Mouse (Mus musculus): ENCODE results near the gene Mta2. TPM values are rescaled to one million over a fixed set of nuclear protein-coding genes. Genes with fewer than 3 reads are reported as not detected.
A peak's percentile ranks its signal among the peaks of the same experiment; 100 is the strongest.

The Mta2 gene
- polyA plus RNA-seq, 1 experiment = 19.8 TPM

- TF ChIP-seq POLR2A (IDR thresholded peaks at IDR 0.05; ENCODE audit: low read depth, low read length) = no peak
- TF ChIP-seq CTCF (conservative IDR thresholded peaks at IDR 0.05; ENCODE audit: insufficient read depth, insufficient read length, low read depth, low read length) = no peak
- peak overlapping the region; percentile 83; the same call in 1 of the 2 replicates for H3K27ac ChIP-seq (ENCODE audit: insufficient read depth, low read depth, low read length)
- H3K36me3 ChIP-seq (ENCODE audit: control insufficient read depth, insufficient read depth, low read length) = no peaks in the 10 kb centered on the region; the same call in none of the 2 replicates
- DNase-seq = peak; percentile 18
- H3K4me1 ChIP-seq (ENCODE audit: control insufficient read depth, insufficient read depth, low read length) = no peaks in the 10 kb centered on the region; the same call in 1 of the 2 replicates
- H3K27me3 ChIP-seq (replicated peaks; ENCODE audit: control insufficient read depth, insufficient read depth, low read length) = no peaks in the 10 kb centered on the region
- peak overlapping the region; percentile 88 for H3K4me3 ChIP-seq (ENCODE audit: insufficient read depth, low read depth, low read length)
- 2% methylated on average over 13 of the region's 13 CpGs for WGBS
These were observed 43.1 kb upstream of the Mta2 start for GRCm38 (mm10) chr19:8898576-8898975.

- TF ChIP-seq POLR2A (IDR thresholded peaks at IDR 0.05; ENCODE audit: low read depth, low read length) (no peak), CTCF (conservative IDR thresholded peaks at IDR 0.05; ENCODE audit: insufficient read depth, insufficient read length, low read depth, low read length) (no peak)
- Histone ChIP-seq H3K27ac (ENCODE audit: insufficient read depth, low read depth, low read length) (no peak overlapping the region), H3K4me3 (ENCODE audit: insufficient read depth, low read depth, low read length) (no peak overlapping the region; the same call in 1 of the 2 replicates), H3K27me3 (replicated peaks; ENCODE audit: control insufficient read depth, insufficient read depth, low read length) (no peaks in the 10 kb centered on the region), H3K4me1 (ENCODE audit: control insufficient read depth, insufficient read depth, low read length) (no peaks in the 10 kb centered on the region; the same call in 1 of the 2 replicates), H3K36me3 (ENCODE audit: control insufficient read depth, insufficient read depth, low read length) (no peaks in the 10 kb centered on the region; the same call in none of the 2 replicates)
- 10% methylated on average over 3 of the region's 3 CpGs for WGBS
- DNase-seq = peak; percentile 22
These were observed 42.6 kb upstream of the Mta2 start for GRCm38 (mm10) chr19:8899079-8899478.

- Histone ChIP-seq H3K27me3 (replicated peaks; ENCODE audit: control insufficient read depth, insufficient read depth, low read length) (no peaks in the 10 kb centered on the region), H3K4me3 (ENCODE audit: insufficient read depth, low read depth, low read length) (no peak overlapping the region), H3K36me3 (ENCODE audit: control insufficient read depth, insufficient read depth, low read length) (peaks cover 17% of the 10 kb centered on the region), H3K27ac (ENCODE audit: insufficient read depth, low read depth, low read length) (no peak overlapping the region), H3K4me1 (ENCODE audit: control insufficient read depth, insufficient read depth, low read length) (no peaks in the 10 kb centered on the region; the same call in 1 of the 2 replicates)
- WGBS = 91% methylated on average over 5 of the region's 5 CpGs
- TF ChIP-seq CTCF (conservative IDR thresholded peaks at IDR 0.05; ENCODE audit: insufficient read depth, insufficient read length, low read depth, low read length) (no peak), POLR2A (IDR thresholded peaks at IDR 0.05; ENCODE audit: low read depth, low read length) (no peak)
- no peak for DNase-seq
These were observed 38.3 kb upstream of the Mta2 start for GRCm38 (mm10) chr19:8903412-8903811.

GRCm38 (mm10) chr19:8908531-8908930 is 33.1 kb upstream of the Mta2 start:
- no peak for TF ChIP-seq POLR2A (IDR thresholded peaks at IDR 0.05; ENCODE audit: low read depth, low read length)
- no peak for TF ChIP-seq CTCF (conservative IDR thresholded peaks at IDR 0.05; ENCODE audit: insufficient read depth, insufficient read length, low read depth, low read length)
- peaks cover 41% of the 10 kb centered on the region for H3K36me3 ChIP-seq (ENCODE audit: control insufficient read depth, insufficient read depth, low read length)
- 89% methylated on average over 6 of the region's 6 CpGs for WGBS
- no peak for DNase-seq
- no peaks in the 10 kb centered on the region for H3K4me1 ChIP-seq (ENCODE audit: control insufficient read depth, insufficient read depth, low read length)
- H3K27ac ChIP-seq (ENCODE audit: insufficient read depth, low read depth, low read length) = no peak overlapping the region
- no peaks in the 10 kb centered on the region for H3K27me3 ChIP-seq (replicated peaks; ENCODE audit: control insufficient read depth, insufficient read depth, low read length)
- no peak overlapping the region for H3K4me3 ChIP-seq (ENCODE audit: insufficient read depth, low read depth, low read length)

- no peaks in the 10 kb centered on the region for H3K27me3 ChIP-seq (replicated peaks; ENCODE audit: control insufficient read depth, insufficient read depth, low read length)
- H3K27ac ChIP-seq (ENCODE audit: insufficient read depth, low read depth, low read length) = no peak overlapping the region
- no peak for DNase-seq
- WGBS = 80% methylated on average over 5 of the region's 5 CpGs
- H3K36me3 ChIP-seq (ENCODE audit: control insufficient read depth, insufficient read depth, low read length) = peaks cover 36% of the 10 kb centered on the region
- no peaks in the 10 kb centered on the region for H3K4me1 ChIP-seq (ENCODE audit: control insufficient read depth, insufficient read depth, low read length)
- TF ChIP-seq CTCF (conservative IDR thresholded peaks at IDR 0.05; ENCODE audit: insufficient read depth, insufficient read length, low read depth, low read length) (no peak), POLR2A (IDR thresholded peaks at IDR 0.05; ENCODE audit: low read depth, low read length) (no peak)
- no peak overlapping the region for H3K4me3 ChIP-seq (ENCODE audit: insufficient read depth, low read depth, low read length)
These were observed 29.9 kb upstream of the Mta2 start for GRCm38 (mm10) chr19:8911810-8912209.

GRCm38 (mm10) chr19:8914212-8914611 is 27.5 kb upstream of the Mta2 start:
- Histone ChIP-seq H3K27ac (ENCODE audit: insufficient read depth, low read depth, low read length) (no peak overlapping the region), H3K27me3 (replicated peaks; ENCODE audit: control insufficient read depth, insufficient read depth, low read length) (no peaks in the 10 kb centered on the region), H3K4me3 (ENCODE audit: insufficient read depth, low read depth, low read length) (no peak overlapping the region), H3K4me1 (ENCODE audit: control insufficient read depth, insufficient read depth, low read length) (no peaks in the 10 kb centered on the region), H3K36me3 (ENCODE audit: control insufficient read depth, insufficient read depth, low read length) (peaks cover 24% of the 10 kb centered on the region)
- no peak for TF ChIP-seq POLR2A (IDR thresholded peaks at IDR 0.05; ENCODE audit: low read depth, low read length)
- no peak for TF ChIP-seq CTCF (conservative IDR thresholded peaks at IDR 0.05; ENCODE audit: insufficient read depth, insufficient read length, low read depth, low read length)
- WGBS = 93% methylated on average over 3 of the region's 3 CpGs
- DNase-seq = no peak

- no peak for DNase-seq
- WGBS = 91% methylated on average over 3 of the region's 3 CpGs
- peaks cover 11% of the 10 kb centered on the region for H3K4me1 ChIP-seq (ENCODE audit: control insufficient read depth, insufficient read depth, low read length)
- H3K27ac ChIP-seq (ENCODE audit: insufficient read depth, low read depth, low read length) = no peak overlapping the region
- H3K36me3 ChIP-seq (ENCODE audit: control insufficient read depth, insufficient read depth, low read length) = peaks cover 3% of the 10 kb centered on the region
- TF ChIP-seq CTCF (conservative IDR thresholded peaks at IDR 0.05; ENCODE audit: insufficient read depth, insufficient read length, low read depth, low read length) (no peak), POLR2A (IDR thresholded peaks at IDR 0.05; ENCODE audit: low read depth, low read length) (no peak)
- no peak overlapping the region for H3K4me3 ChIP-seq (ENCODE audit: insufficient read depth, low read depth, low read length)
- H3K27me3 ChIP-seq (replicated peaks; ENCODE audit: control insufficient read depth, insufficient read depth, low read length) = no peaks in the 10 kb centered on the region
These were observed 22.7 kb upstream of the Mta2 start for GRCm38 (mm10) chr19:8919000-8919399.
